Mouse (Mus musculus) bone marrow, adult 2 months (tissue): ENCODE measurements around the gene Clps.

Experiments used
- CTCF ChIP-seq: fragments of 200-500 bp; IDR thresholded peaks from 2 replicates; pipeline ENCODE4 v1.5.1; 2011; ENCODE audit warnings: low read length, control low read depth; ENCODE audit not compliant: control insufficient read depth, insufficient read depth
- POLR2A ChIP-seq: fragments of 200-500 bp; IDR thresholded peaks from 2 replicates; pipeline ENCODE4 v1.6.1; 2011; ENCODE audit warnings: low read depth, mild to moderate bottlenecking, control low read depth, low read length, borderline replicate concordance; ENCODE audit not compliant: control insufficient read depth

DNA sequence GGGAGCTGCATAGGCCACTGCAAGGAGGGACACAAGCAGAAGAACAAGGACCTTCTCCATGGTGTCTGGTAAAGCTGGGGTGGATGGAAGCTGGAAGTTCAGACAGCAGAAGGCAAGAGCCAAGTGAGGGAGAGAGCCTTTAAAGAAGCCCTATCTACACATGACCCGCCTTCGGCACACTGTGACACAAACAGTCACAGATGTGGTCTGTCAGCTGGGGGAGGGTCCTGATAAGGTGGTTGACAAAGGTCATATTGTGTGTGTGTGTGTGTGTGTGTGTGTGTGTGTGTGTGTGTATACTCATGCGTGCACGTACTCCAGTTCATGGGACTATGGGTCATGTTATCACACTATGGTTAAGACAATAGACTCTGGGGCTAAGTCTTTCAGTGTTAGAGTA, at the start of gene Clps:
- TF ChIP-seq CTCF (no peak), POLR2A (no peak)
